Mouse (Mus musculus) kidney, embryonic 16.5 days (tissue): ENCODE measurements around the gene Fezf1. TPM values are rescaled to one million over a fixed set of nuclear protein-coding genes. Genes with fewer than 3 reads are reported as not detected.
A peak's percentile ranks its signal among the peaks of the same experiment; 100 is the strongest.

ENCODE experiments used
- ATAC-seq: fragments of 200-750 bp; cut with Nextera tagmentation; 2 replicates; pipeline ENCODE4 v1.8.0; 2017; ENCODE audit warnings: moderate TSS enrichment; ENCODE audit not compliant: low FRiP score, low TSS enrichment
- H3K27ac ChIP-seq: fragments of 300-500 bp; sonication (generic); 2 replicates; pipeline ENCODE4 v1.5.1; 2014; ENCODE audit warnings: low read length
- H3K27me3 ChIP-seq: fragments of 300-500 bp; sonication (generic); 2 replicates; pipeline ENCODE4 v1.6.1; 2014; ENCODE audit warnings: low read length, control low read depth, mixed read lengths; ENCODE audit not compliant: insufficient read depth
- H3K36me3 ChIP-seq: fragments of 300-500 bp; sonication (generic); 2 replicates; pipeline ENCODE4 v1.6.1; 2014; ENCODE audit warnings: low read length, control low read depth, mixed read lengths; ENCODE audit not compliant: insufficient read depth
- H3K4me1 ChIP-seq: fragments of 300-500 bp; sonication (generic); 2 replicates; pipeline ENCODE4 v1.6.1; 2014; ENCODE audit warnings: low read length, control low read depth, mixed read lengths; ENCODE audit not compliant: insufficient read depth
- H3K4me2 ChIP-seq: fragments of 300-500 bp; sonication (generic); replicated peaks from 2 replicates; pipeline ENCODE4 v1.6.1; 2014; ENCODE audit warnings: low read depth, low read length
- H3K4me3 ChIP-seq: fragments of 300-500 bp; sonication (generic); 2 replicates; pipeline ENCODE4 v1.5.1; 2014; ENCODE audit warnings: mild to moderate bottlenecking, low read length
- H3K9ac ChIP-seq: fragments of 300-500 bp; sonication (generic); replicated peaks from 2 replicates; pipeline ENCODE4 v1.6.1; 2014; ENCODE audit warnings: low read length
- H3K9me3 ChIP-seq: fragments of 300-500 bp; sonication (generic); 2 replicates; pipeline ENCODE4 v1.6.1; 2016; ENCODE audit warnings: low read length, control low read depth
- WGBS: fragments of 180-500 bp; shearing (Covaris S2); extraction: QIAGEN DNeasy Blood & Tissue Kit; methylation state at CpG from one replicate; pipeline ENCODE4 v1.1.7; 2014; 5-methylcytosine and 5-hydroxymethylcytosine counted together
- polyA plus RNA-seq: library from polyadenylated mRNA; unstranded; fragments of >200 nt; fragmentation: Nextera tagmentation; extraction: Ambion mirVana; gene quantifications from 2 replicates; pipeline ENCODE4 v1.2.1, GENCODE M21; 2015

Gene Fezf1
- polyA plus RNA-seq, 1 experiment from 2014 or later = not detected

DNA sequence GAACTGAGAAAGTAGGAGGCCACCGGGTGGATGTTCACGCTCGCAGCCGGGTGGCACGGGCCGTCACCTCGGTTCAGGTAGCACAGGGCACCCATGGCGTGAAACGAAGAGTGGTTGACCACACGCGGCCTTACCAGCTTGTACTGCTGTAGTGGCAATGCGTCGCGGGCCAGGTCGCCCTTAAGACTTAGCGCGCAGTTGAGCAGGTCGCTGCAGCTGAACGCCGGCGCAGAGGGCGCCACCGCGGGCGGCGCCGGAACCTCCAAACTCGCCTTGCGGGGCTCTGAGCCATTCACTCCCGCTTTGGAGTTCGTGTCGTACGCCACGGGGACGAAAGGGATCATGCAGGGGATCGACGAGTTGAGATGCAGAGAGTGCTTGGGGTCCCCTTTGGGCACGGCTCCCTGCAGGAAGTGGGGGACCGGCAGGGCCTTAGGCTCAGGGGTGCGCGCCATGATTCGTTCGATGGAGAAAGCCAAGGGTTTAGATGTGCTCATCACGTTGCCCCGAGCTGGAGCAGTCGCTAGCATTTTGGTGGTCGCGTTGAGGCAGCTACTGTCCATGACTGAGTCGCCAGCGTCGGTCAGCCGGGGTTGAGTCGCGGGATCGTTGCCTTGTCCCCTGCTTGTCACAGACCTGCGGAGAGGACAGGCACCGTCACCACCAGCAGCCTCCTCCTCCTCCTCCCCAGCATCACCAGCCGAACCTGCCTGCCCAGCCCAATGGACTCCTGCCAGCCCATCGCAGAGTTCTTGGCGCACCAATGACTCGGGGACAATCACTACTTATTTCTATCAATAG is 450 bp downstream of the Fezf1 start:
- no peaks in the 10 kb centered on the region for H3K36me3 ChIP-seq
- H3K4me3 ChIP-seq = peak overlapping the region; percentile 25
- under 1% methylated on average over 61 of the region's 61 CpGs for WGBS
- no peaks in the 10 kb centered on the region for H3K9me3 ChIP-seq
- H3K4me1 ChIP-seq = peaks cover 19% of the 10 kb centered on the region; the same call in 1 of the 2 replicates
- no peak overlapping the region for H3K27ac ChIP-seq
- H3K27me3 ChIP-seq = peaks cover 89% of the 10 kb centered on the region
- H3K4me2 ChIP-seq = peak overlapping the region; percentile 33
- H3K9ac ChIP-seq = no peak overlapping the region
- 0 out of 2 replicates have a peak, but pooled peaks have one; percentile 24 for ATAC-seq

DNA sequence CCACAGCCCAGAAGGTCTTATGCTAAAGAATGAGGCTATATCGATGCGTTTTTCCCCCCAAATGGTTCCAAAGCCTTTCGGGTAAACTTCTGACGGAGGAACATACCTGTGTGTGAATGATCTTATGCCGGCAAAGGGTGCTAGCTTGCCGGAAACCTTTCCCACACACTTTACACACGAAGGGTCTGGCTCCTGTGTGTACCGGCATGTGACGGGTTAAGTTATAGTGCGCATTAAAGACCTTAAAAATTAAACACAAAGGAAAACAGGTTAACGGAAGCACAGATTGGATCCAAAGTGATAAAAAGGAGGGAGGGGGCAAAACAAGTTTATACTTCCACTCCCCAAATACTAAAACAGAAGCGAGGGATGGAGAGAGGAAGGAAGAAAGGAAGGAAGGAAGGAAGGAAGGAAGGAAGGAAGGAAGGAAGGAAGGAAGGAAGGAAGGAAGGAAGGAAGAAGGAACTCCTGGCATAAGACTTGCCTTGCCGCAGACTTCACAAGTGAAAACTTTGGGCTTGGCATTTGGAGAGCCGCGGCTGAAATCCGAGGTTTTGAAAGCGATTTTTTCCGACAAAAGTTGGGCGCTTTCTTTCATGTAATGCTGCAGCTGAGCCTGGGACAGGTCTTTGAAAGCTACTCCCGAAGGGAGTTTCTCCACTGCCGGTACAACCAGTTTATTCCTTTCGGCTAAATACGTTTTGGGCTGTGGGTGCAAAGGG is 1.2 kb downstream of the Fezf1 start:
- H3K9ac ChIP-seq = no peak overlapping the region
- no peak overlapping the region for H3K27ac ChIP-seq
- H3K27me3 ChIP-seq = peaks cover 90% of the 10 kb centered on the region
- no peaks in the 10 kb centered on the region for H3K36me3 ChIP-seq
- no peak for ATAC-seq
- H3K4me2 ChIP-seq = 0 out of 2 replicates have a peak overlapping the region, but pooled peaks have one; percentile 33
- no peaks in the 10 kb centered on the region for H3K9me3 ChIP-seq
- under 1% methylated on average over 23 of the region's 23 CpGs for WGBS
- peak overlapping the region; percentile 25; the same call in 1 of the 2 replicates for H3K4me3 ChIP-seq
- peaks cover 19% of the 10 kb centered on the region; the same call in 1 of the 2 replicates for H3K4me1 ChIP-seq

DNA sequence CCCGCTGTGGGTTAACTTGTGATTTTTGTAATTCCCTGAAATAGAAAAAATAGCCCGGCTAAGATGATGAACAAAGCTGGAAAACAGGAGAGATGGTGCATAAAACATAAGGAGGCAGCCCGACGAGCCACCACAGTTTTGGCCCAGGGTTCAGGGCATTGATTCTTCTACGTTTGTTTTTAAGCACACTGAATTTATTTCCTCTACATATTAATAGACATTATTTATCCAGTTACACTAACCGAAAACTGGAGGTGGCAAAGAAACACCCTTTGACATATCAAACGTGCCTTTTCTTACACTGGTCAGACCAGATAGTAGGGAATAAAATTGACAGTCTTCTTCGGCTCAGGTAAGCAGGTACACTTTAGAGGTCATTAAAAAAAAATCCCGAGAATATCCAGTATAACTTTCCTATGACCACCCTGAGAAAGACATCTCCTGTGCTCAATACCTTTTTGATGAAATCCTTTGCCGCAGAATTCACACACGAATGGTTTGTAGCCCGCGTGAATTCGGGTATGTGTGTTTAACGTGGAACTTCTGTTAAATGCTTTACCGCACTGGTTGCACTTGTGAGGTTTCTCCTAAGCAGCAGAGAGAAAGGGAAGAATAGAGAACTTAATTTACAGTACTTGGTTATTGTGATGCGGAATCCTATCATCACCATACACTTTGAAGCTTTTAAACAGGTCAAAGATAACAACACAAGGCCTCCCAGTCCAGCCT is 1.9 kb downstream of the Fezf1 start:
- Histone ChIP-seq H3K9ac (no peak overlapping the region), H3K27ac (no peak overlapping the region), H3K36me3 (no peaks in the 10 kb centered on the region), H3K9me3 (no peaks in the 10 kb centered on the region), H3K27me3 (peaks cover 92% of the 10 kb centered on the region), H3K4me1 (peaks cover 19% of the 10 kb centered on the region; the same call in 1 of the 2 replicates), H3K4me3 (no peak overlapping the region), H3K4me2 (no peak overlapping the region)
- no peak for ATAC-seq
- 3% methylated on average over 17 of the region's 17 CpGs for WGBS

- H3K4me2 ChIP-seq = no peak overlapping the region
- H3K4me1 ChIP-seq = peaks cover 19% of the 10 kb centered on the region; the same call in 1 of the 2 replicates
- H3K27ac ChIP-seq = no peak overlapping the region
- no peaks in the 10 kb centered on the region for H3K9me3 ChIP-seq
- ATAC-seq = no peak
- H3K4me3 ChIP-seq = no peak overlapping the region
- H3K9ac ChIP-seq = no peak overlapping the region
- H3K27me3 ChIP-seq = peaks cover 95% of the 10 kb centered on the region
- no peaks in the 10 kb centered on the region for H3K36me3 ChIP-seq
- WGBS = 1% methylated on average over 23 of the region's 23 CpGs
These were observed 2.6 kb downstream of the Fezf1 start for GRCm38 (mm10) chr6:23245545-23246011.

GRCm38 (mm10) chr6:23245121-23245520 is 3.0 kb downstream of the Fezf1 start:
- 15% methylated on average over 9 of the region's 9 CpGs for WGBS

GRCm38 (mm10) chr6:23243821-23244760 is 4.1 kb downstream of the Fezf1 start:
- H3K9me3 ChIP-seq = no peaks in the 10 kb centered on the region
- H3K4me3 ChIP-seq = no peak overlapping the region
- no peaks in the 10 kb centered on the region for H3K36me3 ChIP-seq
- peaks cover 15% of the 10 kb centered on the region; the same call in 1 of the 2 replicates for H3K4me1 ChIP-seq
- H3K4me2 ChIP-seq = no peak overlapping the region
- H3K9ac ChIP-seq = no peak overlapping the region
- WGBS = 1% methylated on average over 15 of the region's 15 CpGs
- no peak for ATAC-seq
- peaks cover 84% of the 10 kb centered on the region for H3K27me3 ChIP-seq
- H3K27ac ChIP-seq = no peak overlapping the region

More at GRCm38 (mm10) chr6:23245121-23245520, 3.0 kb downstream of the Fezf1 start:
- no peak for ATAC-seq
- Histone ChIP-seq H3K4me2 (no peak overlapping the region), H3K36me3 (no peaks in the 10 kb centered on the region), H3K9me3 (no peaks in the 10 kb centered on the region), H3K4me1 (peaks cover 19% of the 10 kb centered on the region; the same call in 1 of the 2 replicates), H3K27ac (no peak overlapping the region), H3K4me3 (no peak overlapping the region), H3K27me3 (peaks cover 94% of the 10 kb centered on the region), H3K9ac (no peak overlapping the region)

DNA sequence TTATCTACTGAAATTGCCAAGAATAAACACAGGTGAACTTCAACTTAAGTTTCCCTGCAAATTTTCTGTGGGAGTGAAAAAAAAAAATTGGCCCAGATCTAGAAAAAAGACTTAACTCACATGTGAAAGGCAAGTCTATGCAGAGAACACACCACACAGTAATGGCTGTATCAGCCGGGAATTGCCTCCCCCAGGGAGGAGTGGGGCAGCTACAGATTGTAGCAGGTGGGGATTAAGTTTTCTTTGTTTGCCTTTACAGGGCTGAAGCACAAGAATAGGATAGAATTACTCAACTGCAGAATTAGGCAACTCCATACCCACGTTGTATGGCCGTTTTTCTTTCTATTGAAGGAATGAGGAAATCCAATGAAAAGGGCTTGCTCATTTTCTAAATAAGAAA is 36.7 kb downstream of the Fezf1 start:
- no peaks in the 10 kb centered on the region for H3K9me3 ChIP-seq
- H3K4me1 ChIP-seq = no peaks in the 10 kb centered on the region
- no peak overlapping the region for H3K27ac ChIP-seq
- H3K4me2 ChIP-seq = no peak overlapping the region
- no peak overlapping the region for H3K4me3 ChIP-seq
- WGBS = 58% methylated on average over 3 of the region's 3 CpGs
- no peak for ATAC-seq
- H3K27me3 ChIP-seq = no peaks in the 10 kb centered on the region
- no peaks in the 10 kb centered on the region for H3K36me3 ChIP-seq
- H3K9ac ChIP-seq = no peak overlapping the region

DNA sequence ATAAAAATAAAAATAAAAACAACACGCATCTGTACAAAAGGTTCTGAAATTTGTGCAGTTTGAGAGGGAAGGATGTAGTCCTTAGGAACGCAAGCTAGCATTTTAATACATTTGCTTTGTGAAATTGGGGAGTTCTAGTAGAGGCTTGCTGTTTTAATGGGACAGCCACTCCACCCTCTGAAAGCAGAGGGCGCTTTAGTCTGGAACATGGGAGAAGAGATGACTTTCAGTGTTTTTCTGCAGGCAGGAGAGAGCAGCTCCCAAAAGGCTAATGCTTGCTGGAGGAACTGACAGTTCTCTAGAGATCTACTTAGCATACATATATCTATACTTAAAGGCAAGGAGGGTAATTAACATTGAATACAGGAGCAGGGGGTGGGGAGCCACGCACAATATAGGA is 40.4 kb downstream of the Fezf1 start:
- Histone ChIP-seq H3K27ac (no peak overlapping the region), H3K4me3 (no peak overlapping the region), H3K27me3 (no peaks in the 10 kb centered on the region), H3K4me1 (no peaks in the 10 kb centered on the region), H3K9ac (no peak overlapping the region), H3K36me3 (no peaks in the 10 kb centered on the region), H3K4me2 (no peak overlapping the region), H3K9me3 (no peaks in the 10 kb centered on the region)
- ATAC-seq = no peak
- 63% methylated on average over 4 of the region's 4 CpGs for WGBS

DNA sequence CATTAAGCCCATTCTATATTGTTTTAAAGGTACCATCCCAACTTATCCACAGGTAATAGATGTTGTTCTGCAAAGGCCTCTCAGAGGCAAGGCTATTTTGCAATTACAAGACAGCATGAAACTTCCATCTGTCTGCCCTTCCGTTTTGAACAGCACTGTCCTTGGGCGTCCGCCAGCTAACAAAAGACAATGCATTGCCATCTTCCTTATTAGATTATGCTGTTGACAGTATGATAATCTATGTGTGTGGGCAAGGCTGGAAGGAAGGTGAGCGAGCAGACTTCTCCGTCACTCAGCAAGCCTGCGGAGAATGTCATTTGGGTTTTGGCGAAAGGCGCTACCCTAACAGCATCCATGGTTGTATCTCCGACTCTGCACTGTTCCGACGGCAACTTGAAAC is 45.5 kb downstream of the Fezf1 start:
- no peaks in the 10 kb centered on the region for H3K9me3 ChIP-seq
- no peaks in the 10 kb centered on the region for H3K36me3 ChIP-seq
- 84% methylated on average over 11 of the region's 11 CpGs for WGBS
- H3K27ac ChIP-seq = no peak overlapping the region
- no peaks in the 10 kb centered on the region for H3K27me3 ChIP-seq
- no peak overlapping the region for H3K4me3 ChIP-seq
- H3K4me1 ChIP-seq = no peaks in the 10 kb centered on the region
- no peak for ATAC-seq
- H3K4me2 ChIP-seq = no peak overlapping the region
- H3K9ac ChIP-seq = no peak overlapping the region
